16 mouse cellular contexts compared by ENCODE assay signal in the genomic region with DNA sequence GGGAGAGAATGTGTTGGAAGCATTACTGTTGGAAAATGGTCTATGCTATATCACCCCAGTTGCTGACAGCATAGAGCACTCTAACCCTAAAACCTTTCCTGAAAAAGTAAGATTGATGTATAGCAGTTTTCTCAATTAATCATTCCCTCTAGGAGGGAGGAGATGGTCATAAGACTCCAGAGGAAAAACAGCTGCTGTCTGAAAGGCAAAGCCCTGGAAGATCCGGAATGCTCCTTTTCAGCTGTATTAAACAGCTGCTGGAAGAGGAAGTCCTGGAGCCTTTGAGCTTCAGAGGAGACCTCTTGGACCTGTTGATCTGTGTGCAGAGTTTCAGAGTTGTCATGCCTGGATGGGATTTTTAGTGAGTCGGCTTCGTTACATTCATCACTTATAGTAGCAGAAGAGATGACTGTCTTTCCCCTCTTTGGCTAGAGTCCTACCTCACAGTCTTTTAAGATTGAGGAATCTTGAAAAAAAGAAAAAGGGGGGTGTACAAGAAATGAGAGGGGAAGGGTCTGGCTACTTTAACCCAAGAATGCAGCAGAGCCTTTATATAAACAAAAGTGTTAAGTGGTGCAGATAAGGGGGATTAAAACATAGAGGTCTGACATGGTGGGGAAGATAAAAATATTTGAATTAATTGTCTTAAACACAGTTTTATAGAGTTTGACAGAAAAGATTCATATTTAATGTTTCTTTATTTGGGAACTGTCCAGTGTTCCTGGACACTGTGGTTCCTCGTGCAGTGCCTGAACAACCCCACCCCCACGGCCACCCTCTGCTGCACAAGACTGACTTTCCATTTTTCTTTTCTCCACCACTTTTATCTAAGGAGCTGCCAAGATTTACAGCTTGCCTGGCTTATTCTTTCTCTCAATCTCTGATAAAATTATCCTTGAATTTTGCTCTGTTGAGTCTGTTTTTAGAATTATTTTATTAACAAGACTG.
DNase-seq lines count a peak whose midpoint lies in the region; ATAC-seq lines count a peak whose summit lies in the region.
"Had no signal": no experiment of that assay in that cellular context is flagged by ENCODE, and none has a peak within 500 bp of the region (broad histone marks: within the 10 kb centered on the region; RNA-seq: fewer than 3 reads in every experiment).

No protein-coding gene starts in this region.

- H3K4me3 ChIP-seq in heart, embryonic 15.5 days, result no peak overlapping the region
- no peak overlapping the region for H3K4me3 ChIP-seq in heart, embryonic 10.5 days
- H3K4me3 ChIP-seq: forebrain, embryonic 13.5 days; hindbrain, embryonic 10.5 days; midbrain, embryonic 13.5 days; neural tube, embryonic 12.5 days had no signal

- ATAC-seq in heart, embryonic 15.5 days (replicated peaks; ENCODE audit: insufficient number of reproducible peaks, insufficient read depth, low FRiP score, low read depth), result 0 out of 2 replicates have a peak, but pooled peaks have one; percentile 22
- ATAC-seq: forebrain, embryonic 13.5 days; midbrain, embryonic 13.5 days had no signal

- no peaks in the 10 kb centered on the region for H3K36me3 ChIP-seq in heart, embryonic 15.5 days
- no peaks in the 10 kb centered on the region for H3K36me3 ChIP-seq in heart, embryonic 10.5 days
- H3K36me3 ChIP-seq: hindbrain, embryonic 10.5 days; midbrain, embryonic 13.5 days; neural tube, embryonic 12.5 days had no signal

- H3K4me1 ChIP-seq in heart, embryonic 15.5 days (replicated peaks), result no peaks in the 10 kb centered on the region
- no peaks in the 10 kb centered on the region for H3K4me1 ChIP-seq in heart, embryonic 10.5 days
- H3K4me1 ChIP-seq: forebrain, embryonic 13.5 days; midbrain, embryonic 13.5 days; neural tube, embryonic 12.5 days had no signal

- no peak overlapping the region for H3K27ac ChIP-seq in heart, embryonic 15.5 days
- H3K27ac ChIP-seq in heart, embryonic 10.5 days, result no peak overlapping the region
- H3K27ac ChIP-seq: forebrain, embryonic 13.5 days; hindbrain, embryonic 10.5 days; liver, embryonic 14.5 days; midbrain, embryonic 13.5 days; neural tube, embryonic 12.5 days had no signal

- no peaks in the 10 kb centered on the region for H3K9me3 ChIP-seq in heart, embryonic 15.5 days (replicated peaks)
- H3K9me3 ChIP-seq in heart, embryonic 10.5 days, result no peaks in the 10 kb centered on the region
- H3K9me3 ChIP-seq: forebrain, embryonic 13.5 days; hindbrain, embryonic 10.5 days; midbrain, embryonic 13.5 days; neural tube, embryonic 12.5 days had no signal

- no peak overlapping the region for H3K9ac ChIP-seq in heart, embryonic 15.5 days
- H3K9ac ChIP-seq: forebrain, embryonic 13.5 days; liver, embryonic 14.5 days; midbrain, embryonic 13.5 days; neural tube, embryonic 12.5 days had no signal

- no peaks in the 10 kb centered on the region for H3K27me3 ChIP-seq in heart, embryonic 15.5 days
- H3K27me3 ChIP-seq in heart, embryonic 10.5 days (ENCODE audit: insufficient read depth, poor library complexity, severe bottlenecking), result no peaks in the 10 kb centered on the region
- H3K27me3 ChIP-seq: forebrain, embryonic 13.5 days; midbrain, embryonic 13.5 days; neural tube, embryonic 12.5 days had no signal

- no peak for DNase-seq in heart, embryonic 10.5 days (ENCODE audit: low spot score)
- peak; percentile 55 for DNase-seq in kidney, postnatal 10 days
- DNase-seq in kidney, adult 9 months, result no peak
- peak; percentile 7 for DNase-seq in embryo, embryonic 11.5 days (ENCODE audit: low read depth, low spot score)
- peak; percentile 27 for DNase-seq in mesoderm, embryonic 11.5 days (ENCODE audit: low read depth, low spot score)
- no peak for DNase-seq in B cell, adult 2 months
- DNase-seq: cerebellum, adult 9-10 months; gastrocnemius, postnatal 10 days; heart, adult 18-20 months; spleen, adult 18-20 months had no signal

- 39% methylated on average over 5 of the region's 5 CpGs for WGBS in heart, embryonic 15.5 days
- WGBS in heart, embryonic 10.5 days, result 48% methylated on average over 5 of the region's 5 CpGs

- no peak overlapping the region for H3K4me2 ChIP-seq in heart, embryonic 15.5 days
- H3K4me2 ChIP-seq: forebrain, embryonic 13.5 days; midbrain, embryonic 13.5 days; neural tube, embryonic 12.5 days had no signal

Comparison
In these comparisons a context has a peak if more than half of its experiments do, and no peak if none do; other contexts are left out.
1. DNase-seq: peak in kidney, postnatal 10 days (single experiment), embryo, embryonic 11.5 days (single experiment) and mesoderm, embryonic 11.5 days (single experiment); none in heart, embryonic 10.5 days (single experiment), kidney, adult 9 months (single experiment) and B cell, adult 2 months (0 of 2).